Mouse (Mus musculus) ES-Bruce4 (cell line): Measurements from ENCODE around the gene H2-DMb1. TPM values are rescaled to one million over a fixed set of nuclear protein-coding genes. Genes with fewer than 3 reads are reported as not detected.

Experiments used
- H3K27ac ChIP-seq: 2 replicates; pipeline ENCODE4 v1.5.1; 2012; ENCODE audit warnings: low read length, inconsistent platforms; ENCODE audit not compliant: insufficient read depth
- H3K27me3 ChIP-seq: 2 replicates; pipeline ENCODE4 v1.6.1; 2012; ENCODE audit warnings: mild to moderate bottlenecking, low read length, inconsistent platforms; ENCODE audit not compliant: control insufficient read depth, poor library complexity, insufficient read depth, severe bottlenecking
- H3K36me3 ChIP-seq: 2 replicates; pipeline ENCODE4 v1.6.1; 2012; ENCODE audit warnings: inconsistent platforms, mild to moderate bottlenecking, low read length, moderate library complexity; ENCODE audit not compliant: control insufficient read depth, poor library complexity, insufficient read depth, severe bottlenecking
- H3K4me1 ChIP-seq: one replicate; pipeline ENCODE4 v1.8.1; 2011; ENCODE audit warnings: low read length; ENCODE audit not compliant: control insufficient read depth, insufficient read depth
- H3K4me3 ChIP-seq: 2 replicates; pipeline ENCODE4 v1.5.1; 2011; ENCODE audit warnings: low read depth, mild to moderate bottlenecking, low read length
- H3K9ac ChIP-seq: 2 replicates; pipeline ENCODE4 v1.6.1; 2012; ENCODE audit warnings: low read depth, mild to moderate bottlenecking, inconsistent platforms; ENCODE audit not compliant: poor library complexity, severe bottlenecking
- H3K9me3 ChIP-seq: replicated peaks from 2 replicates; pipeline ENCODE4 v1.6.1; 2012; ENCODE audit warnings: mild to moderate bottlenecking, low read length, inconsistent platforms; ENCODE audit not compliant: control insufficient read depth, poor library complexity, insufficient read depth, severe bottlenecking
- CTCF ChIP-seq: IDR thresholded peaks from one replicate; pipeline ENCODE4 v1.8.1; 2011; ENCODE audit warnings: low read depth, low read length
- EP300 ChIP-seq: IDR thresholded peaks from 2 replicates; pipeline ENCODE4 v1.6.1; 2011; ENCODE audit warnings: low read depth, low read length; ENCODE audit not compliant: insufficient read depth
- POLR2A ChIP-seq: IDR thresholded peaks from one replicate; pipeline ENCODE4 v1.8.1; 2011; ENCODE audit warnings: low read length; ENCODE audit not compliant: insufficient read depth
- polyA plus RNA-seq: library from polyadenylated mRNA; stranded (reverse); fragments of >200 nt; gene quantifications from 2 replicates; pipeline ENCODE4 v1.2.4, GENCODE M21; 2011; ENCODE audit warnings: low read depth; ENCODE audit not compliant: missing spikeins, insufficient read depth, insufficient read length

Gene H2-DMb1
- polyA plus RNA-seq, 1 experiment, result 1.1 TPM

DNA sequence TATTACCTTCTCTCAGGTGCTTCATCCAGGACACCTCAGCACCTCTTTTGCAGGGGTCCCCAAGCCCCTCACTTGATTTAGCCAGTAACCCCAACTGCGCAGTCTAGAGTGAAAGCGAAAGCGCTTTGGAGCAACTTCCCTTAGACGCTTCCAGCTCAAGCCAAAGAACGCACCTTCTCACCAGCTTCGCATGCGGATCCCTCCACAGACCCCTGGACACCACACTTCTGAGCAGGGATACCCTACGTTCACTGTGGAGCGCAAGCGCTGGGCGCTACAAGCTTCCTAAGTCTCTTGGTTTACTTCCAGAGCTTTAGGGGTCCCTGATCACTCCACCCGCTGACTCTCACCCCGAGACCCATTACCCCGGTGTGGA lies 34.0 kb downstream of the H2-DMb1 start:
- Histone ChIP-seq H3K4me3 (peak overlapping the region; percentile 56), H3K4me1 (no peaks in the 10 kb centered on the region), H3K36me3 (no peaks in the 10 kb centered on the region), H3K27me3 (no peaks in the 10 kb centered on the region), H3K27ac (no peak overlapping the region), H3K9me3 (no peaks in the 10 kb centered on the region), H3K9ac (peak overlapping the region; percentile 34; the same call in 1 of the 2 replicates)
- TF ChIP-seq CTCF, result no peak
- TF ChIP-seq POLR2A, result no peak
- no peak for TF ChIP-seq EP300

DNA sequence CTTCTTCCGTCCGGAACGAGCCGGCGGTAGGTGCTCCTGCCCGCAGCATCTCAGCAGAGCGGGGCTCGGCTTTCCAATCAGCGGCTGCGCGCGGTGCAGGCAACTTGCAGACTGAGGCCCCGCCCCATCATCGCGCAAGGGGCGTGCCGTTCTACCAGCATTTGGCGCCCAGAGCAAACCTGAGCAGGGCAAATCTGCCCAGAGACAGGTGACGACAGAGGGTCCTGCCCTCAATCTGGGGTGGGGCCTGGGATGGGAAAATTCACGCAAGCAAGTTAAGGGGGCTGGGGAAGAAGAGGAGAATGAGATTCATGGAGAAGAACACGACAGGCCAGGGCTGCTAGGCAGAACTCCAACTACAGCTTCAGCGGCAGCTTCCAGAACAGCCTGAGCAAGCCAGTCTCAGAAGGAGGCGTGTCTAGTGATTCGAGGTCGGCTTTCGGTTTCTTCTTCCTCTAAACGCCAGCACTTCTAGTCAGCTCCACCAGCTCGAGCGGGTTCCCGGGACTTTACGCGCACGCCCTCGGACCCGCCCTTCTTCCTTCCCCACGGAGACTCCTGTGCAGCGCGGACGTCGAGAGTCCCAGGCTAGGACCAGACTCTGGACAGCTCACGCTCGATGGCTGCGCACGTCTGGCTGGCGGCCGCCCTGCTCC lies 34.5 kb downstream of the H2-DMb1 start, which contains the start of the genes Tap1 and Psmb9:
Gene Tap1 (plus strand): TSS at position 293 of the 656 bp plus-strand sequence.
Gene Psmb9 (minus strand): TSS at position 504 of the 656 bp plus-strand sequence.
- Histone ChIP-seq H3K27me3 (no peaks in the 10 kb centered on the region), H3K27ac (no peak within 1 kb of the TSS)
- TF ChIP-seq POLR2A (no peak), CTCF (no peak), EP300 (no peak)

DNA sequence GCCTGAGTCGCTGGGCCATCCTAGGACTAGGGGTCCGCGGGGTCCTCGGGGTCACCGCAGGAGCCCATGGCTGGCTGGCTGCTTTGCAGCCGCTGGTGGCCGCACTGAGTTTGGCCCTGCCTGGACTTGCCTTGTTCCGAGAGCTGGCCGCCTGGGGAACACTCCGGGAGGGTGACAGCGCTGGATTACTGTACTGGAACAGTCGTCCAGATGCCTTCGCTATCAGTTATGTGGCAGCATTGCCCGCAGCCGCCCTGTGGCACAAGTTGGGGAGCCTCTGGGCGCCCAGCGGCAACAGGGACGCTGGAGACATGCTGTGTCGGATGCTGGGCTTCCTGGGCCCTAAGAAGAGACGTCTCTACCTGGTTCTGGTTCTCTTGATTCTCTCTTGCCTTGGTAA lies 35.1 kb downstream of the H2-DMb1 start:
- Histone ChIP-seq H3K36me3 (no peaks in the 10 kb centered on the region), H3K4me1 (no peaks in the 10 kb centered on the region), H3K9me3 (no peaks in the 10 kb centered on the region), H3K27me3 (no peaks in the 10 kb centered on the region), H3K27ac (no peak overlapping the region), H3K9ac (peak overlapping the region; percentile 65), H3K4me3 (peak overlapping the region; percentile 79)
- no peak for TF ChIP-seq EP300

More for the DNA sequence above, 34.5 kb downstream of the H2-DMb1 start, which contains the start of the genes Tap1 and Psmb9:
- Histone ChIP-seq H3K4me3 (peak within 1 kb of the TSS; percentile 79), H3K4me1 (no peaks in the 10 kb centered on the region), H3K9me3 (no peaks in the 10 kb centered on the region), H3K9ac (peak within 1 kb of the TSS; percentile 65), H3K36me3 (no peaks in the 10 kb centered on the region)

DNA sequence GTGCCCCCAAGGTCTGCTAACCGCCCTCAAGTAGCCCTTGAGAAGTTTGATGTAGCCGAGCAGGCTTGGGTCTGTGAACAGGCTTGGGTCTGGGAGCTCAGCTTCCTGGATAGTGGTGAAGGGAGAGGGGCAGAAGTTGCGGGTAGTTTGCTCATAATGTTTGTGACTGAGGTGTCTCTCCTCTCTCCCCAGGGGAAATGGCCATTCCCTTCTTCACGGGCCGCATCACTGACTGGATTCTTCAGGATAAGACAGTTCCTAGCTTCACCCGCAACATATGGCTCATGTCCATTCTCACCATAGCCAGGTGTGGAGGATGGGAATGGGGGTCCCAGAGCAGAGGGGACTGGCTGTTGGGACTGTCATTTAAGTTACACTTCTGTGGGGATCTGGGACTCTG lies 36.1 kb downstream of the H2-DMb1 start:
- Histone ChIP-seq H3K9me3 (no peaks in the 10 kb centered on the region), H3K36me3 (no peaks in the 10 kb centered on the region), H3K4me3 (no peak overlapping the region), H3K27ac (no peak overlapping the region), H3K4me1 (no peaks in the 10 kb centered on the region), H3K27me3 (no peaks in the 10 kb centered on the region), H3K9ac (no peak overlapping the region)
- TF ChIP-seq EP300 (no peak), CTCF (no peak), POLR2A (no peak)

DNA sequence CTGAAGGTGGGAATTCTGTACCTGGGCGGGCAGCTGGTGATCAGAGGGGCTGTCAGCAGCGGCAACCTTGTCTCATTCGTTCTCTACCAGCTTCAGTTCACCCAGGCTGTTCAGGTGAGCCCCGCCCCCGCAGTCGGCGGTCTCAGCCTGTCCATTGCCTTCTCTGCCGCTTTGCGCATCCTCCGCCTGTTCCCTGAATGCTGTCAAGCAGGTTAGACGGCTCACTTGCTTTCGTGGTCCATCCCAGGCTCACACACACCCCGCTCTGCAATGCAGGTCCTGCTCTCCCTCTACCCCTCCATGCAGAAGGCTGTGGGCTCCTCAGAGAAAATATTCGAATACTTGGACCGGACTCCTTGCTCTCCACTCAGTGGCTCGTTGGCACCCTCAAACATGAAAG lies 40.0 kb downstream of the H2-DMb1 start:
- Histone ChIP-seq H3K4me1 (no peaks in the 10 kb centered on the region), H3K36me3 (no peaks in the 10 kb centered on the region), H3K4me3 (no peak overlapping the region), H3K9me3 (no peaks in the 10 kb centered on the region), H3K27me3 (no peaks in the 10 kb centered on the region), H3K9ac (no peak overlapping the region), H3K27ac (no peak overlapping the region)
- TF ChIP-seq EP300 (peak; percentile 72; the same call in 1 of the 2 replicates), CTCF (no peak)

DNA sequence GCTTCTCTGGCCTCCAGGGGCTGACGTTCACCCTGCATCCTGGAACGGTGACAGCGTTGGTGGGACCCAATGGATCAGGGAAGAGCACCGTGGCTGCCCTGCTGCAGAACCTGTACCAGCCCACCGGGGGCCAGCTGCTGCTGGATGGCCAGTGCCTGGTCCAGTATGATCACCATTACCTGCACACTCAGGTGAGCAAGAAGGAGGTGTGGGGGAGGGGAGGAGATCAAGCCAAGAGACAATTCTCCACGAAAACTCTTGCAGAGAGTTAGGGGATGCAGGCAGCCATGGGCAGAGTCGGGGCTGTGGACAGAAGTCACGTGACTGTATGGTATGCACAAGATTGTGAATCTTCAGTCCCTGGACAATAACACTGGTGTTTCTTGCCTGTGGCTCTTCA lies 40.6 kb downstream of the H2-DMb1 start:
- Histone ChIP-seq H3K27ac (no peak overlapping the region), H3K4me3 (no peak overlapping the region), H3K27me3 (0 out of 2 replicates have a peak, but pooled peaks cover 2% of the 10 kb centered on the region), H3K4me1 (no peaks in the 10 kb centered on the region), H3K36me3 (no peaks in the 10 kb centered on the region), H3K9me3 (no peaks in the 10 kb centered on the region), H3K9ac (no peak overlapping the region)
- TF ChIP-seq EP300, result no peak
